Mouse (Mus musculus) neural tube, embryonic 12.5 days (tissue): Measurements from ENCODE around the gene Gtse1. TPM values are rescaled to one million over a fixed set of nuclear protein-coding genes. Genes with fewer than 3 reads are reported as not detected.

ENCODE experiments used
- ATAC-seq: fragments of 200-750 bp; cut with Nextera tagmentation; 2 replicates; pipeline ENCODE4 v1.8.0; 2017; ENCODE audit warnings: low read depth, mild to moderate bottlenecking, moderate TSS enrichment, moderate library complexity; ENCODE audit not compliant: low FRiP score
- H3K27ac ChIP-seq: fragments of 300-500 bp; sonication (generic); 2 replicates; pipeline ENCODE4 v1.5.1; 2016
- H3K27me3 ChIP-seq: fragments of 300-500 bp; sonication (generic); replicated peaks from 2 replicates; pipeline ENCODE4 v1.6.1; 2016; ENCODE audit warnings: mild to moderate bottlenecking
- H3K36me3 ChIP-seq: fragments of 300-500 bp; sonication (generic); 2 replicates; pipeline ENCODE4 v1.6.1; 2016; ENCODE audit warnings: mild to moderate bottlenecking
- H3K4me1 ChIP-seq: fragments of 300-500 bp; sonication (generic); 2 replicates; pipeline ENCODE4 v1.6.1; 2016
- H3K4me2 ChIP-seq: fragments of 300-500 bp; sonication (generic); replicated peaks from 2 replicates; pipeline ENCODE4 v1.6.1; 2016; ENCODE audit warnings: mild to moderate bottlenecking
- H3K4me3 ChIP-seq: fragments of 300-500 bp; sonication (generic); 2 replicates; pipeline ENCODE4 v1.5.1; 2016
- H3K9ac ChIP-seq: fragments of 300-500 bp; sonication (generic); 2 replicates; pipeline ENCODE4 v1.6.1; 2016; ENCODE audit warnings: mild to moderate bottlenecking
- H3K9me3 ChIP-seq: fragments of 300-500 bp; sonication (generic); 2 replicates; pipeline ENCODE4 v1.6.1; 2016; ENCODE audit warnings: mild to moderate bottlenecking
- WGBS: fragments of 180-500 bp; shearing (Covaris S2); methylation state at CpG from one replicate; pipeline ENCODE4 v1.1.7; 2016; 5-methylcytosine and 5-hydroxymethylcytosine counted together
- polyA plus RNA-seq: library from polyadenylated mRNA; unstranded; fragments of >200 nt; fragmentation: Nextera tagmentation; extraction: Ambion mirVana; gene quantifications from 2 replicates; pipeline ENCODE4 v1.2.1, GENCODE M21; 2016

Gtse1 gene
- polyA plus RNA-seq, 1 experiment from 2014 or later, result 24.1 TPM

GRCm38 (mm10) chr15:85908660-85909491 lies 49.3 kb downstream of the Gtse1 start:
- H3K36me3 ChIP-seq, result no peaks in the 10 kb centered on the region; the same call in 1 of the 2 replicates
- no peaks in the 10 kb centered on the region for H3K27me3 ChIP-seq

DNA sequence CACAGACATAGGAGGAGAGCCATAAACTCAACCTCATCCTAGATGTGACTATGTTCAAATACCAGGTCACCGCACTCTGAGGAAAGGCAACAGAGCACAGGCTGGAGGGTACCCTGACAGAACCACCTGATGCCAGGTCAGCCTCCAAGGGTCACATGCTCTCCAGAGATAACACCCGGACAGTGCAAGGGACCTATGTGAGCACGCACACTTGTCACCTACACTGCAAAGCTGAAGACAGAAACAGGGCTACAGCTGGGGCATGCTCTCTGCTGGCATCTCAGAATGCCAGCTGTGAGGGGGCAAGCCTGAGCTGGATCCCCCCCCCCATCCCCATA lies 49.9 kb downstream of the Gtse1 start:
- Histone ChIP-seq H3K27me3 (no peaks in the 10 kb centered on the region), H3K4me3 (no peak overlapping the region), H3K4me2 (no peak overlapping the region), H3K36me3 (no peaks in the 10 kb centered on the region; the same call in 1 of the 2 replicates), H3K9me3 (0 out of 2 replicates have a peak, but pooled peaks cover 3% of the 10 kb centered on the region), H3K27ac (no peak overlapping the region), H3K9ac (no peak overlapping the region), H3K4me1 (peaks cover 8% of the 10 kb centered on the region)
- WGBS, result 92% methylated on average over 3 of the region's 3 CpGs
- ATAC-seq, result no peak

More at GRCm38 (mm10) chr15:85908660-85909491, 49.3 kb downstream of the Gtse1 start:
- Histone ChIP-seq H3K4me3 (no peak overlapping the region), H3K9me3 (0 out of 2 replicates have a peak, but pooled peaks cover 3% of the 10 kb centered on the region), H3K27ac (no peak overlapping the region), H3K4me2 (no peak overlapping the region), H3K4me1 (peaks cover 8% of the 10 kb centered on the region), H3K9ac (no peak overlapping the region)
- 93% methylated on average over 7 of the region's 7 CpGs for WGBS
- ATAC-seq, result no peak

GRCm38 (mm10) chr15:85909931-85910330 lies 50.4 kb downstream of the Gtse1 start:
- no peaks in the 10 kb centered on the region for H3K27me3 ChIP-seq
- no peaks in the 10 kb centered on the region; the same call in 1 of the 2 replicates for H3K36me3 ChIP-seq
- 56% methylated on average over 10 of the region's 10 CpGs for WGBS
- no peak overlapping the region for H3K27ac ChIP-seq
- no peak overlapping the region for H3K9ac ChIP-seq
- peaks cover 8% of the 10 kb centered on the region for H3K4me1 ChIP-seq
- H3K4me2 ChIP-seq, result no peak overlapping the region
- 0 out of 2 replicates have a peak, but pooled peaks cover 3% of the 10 kb centered on the region for H3K9me3 ChIP-seq
- no peak for ATAC-seq
- H3K4me3 ChIP-seq, result no peak overlapping the region

GRCm38 (mm10) chr15:85913605-85914004 lies 54.1 kb downstream of the Gtse1 start:
- H3K4me3 ChIP-seq, result no peak overlapping the region
- peaks cover 8% of the 10 kb centered on the region for H3K4me1 ChIP-seq
- H3K9me3 ChIP-seq, result peaks cover 3% of the 10 kb centered on the region; the same call in 1 of the 2 replicates
- ATAC-seq, result no peak
- no peak overlapping the region for H3K27ac ChIP-seq
- no peaks in the 10 kb centered on the region for H3K27me3 ChIP-seq
- no peak overlapping the region for H3K4me2 ChIP-seq
- 36% methylated on average over 2 of the region's 2 CpGs for WGBS
- H3K9ac ChIP-seq, result no peak overlapping the region
- peaks cover 20% of the 10 kb centered on the region for H3K36me3 ChIP-seq

DNA sequence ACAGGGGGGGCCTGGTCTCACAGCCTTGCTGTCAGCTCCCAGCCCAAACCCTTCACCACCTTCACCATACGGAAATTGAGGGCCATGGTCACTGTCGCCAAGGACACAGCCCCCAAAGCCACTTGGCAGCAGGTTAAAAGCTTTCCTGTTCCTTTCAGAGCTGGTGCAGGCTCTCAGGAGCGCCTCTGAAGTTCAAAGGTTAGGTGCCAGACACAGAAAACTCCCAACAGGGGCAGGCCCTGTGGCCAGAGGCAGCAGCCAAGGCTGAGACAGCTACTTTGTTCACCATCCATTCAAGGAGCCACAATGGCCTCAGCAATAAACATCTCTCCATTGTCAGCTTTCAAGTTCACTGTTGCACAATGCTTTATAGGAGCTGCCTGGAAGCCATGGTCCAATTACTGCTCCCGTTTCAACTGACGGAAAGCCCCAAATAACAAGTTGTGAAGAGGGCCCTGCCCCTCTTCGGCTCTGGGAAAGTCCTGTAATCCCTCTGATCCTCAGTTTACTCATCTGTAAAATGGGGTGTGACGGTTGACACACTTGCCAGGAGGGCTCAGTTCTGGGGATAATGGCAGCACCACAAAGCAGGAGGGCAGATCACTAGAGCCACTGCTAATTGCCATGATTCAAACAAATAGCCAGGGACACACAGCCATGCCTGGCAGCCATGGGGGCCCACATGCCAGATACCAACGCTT lies 59.8 kb downstream of the Gtse1 start:
- Histone ChIP-seq H3K4me3 (no peak overlapping the region), H3K27ac (peak overlapping the region; percentile 7; the same call in 1 of the 2 replicates), H3K27me3 (0 out of 2 replicates have a peak, but pooled peaks cover 4% of the 10 kb centered on the region), H3K9ac (no peak overlapping the region), H3K9me3 (no peaks in the 10 kb centered on the region; the same call in 1 of the 2 replicates), H3K4me1 (peaks cover 17% of the 10 kb centered on the region), H3K4me2 (no peak overlapping the region), H3K36me3 (peaks cover 26% of the 10 kb centered on the region)
- ATAC-seq, result peak; percentile 43
- 22% methylated on average over 8 of the region's 8 CpGs for WGBS

DNA sequence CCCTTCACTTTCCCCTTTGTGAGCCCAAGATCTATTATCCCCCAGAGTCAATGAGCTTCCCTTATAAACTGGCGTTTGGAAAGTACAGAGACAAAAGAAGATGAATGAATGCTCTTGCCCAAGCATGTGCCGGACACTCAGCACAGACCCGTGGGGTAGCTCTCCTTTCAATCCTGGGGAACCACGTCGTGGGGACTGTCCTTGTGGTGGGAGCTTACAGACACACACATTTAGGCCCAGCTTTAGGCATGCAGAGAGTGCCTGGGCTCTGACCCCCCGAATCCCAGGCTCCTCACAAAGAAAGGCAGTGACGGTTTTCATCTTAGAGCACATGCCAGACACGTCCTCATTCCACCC lies 60.3 kb downstream of the Gtse1 start:
- H3K27me3 ChIP-seq, result 0 out of 2 replicates have a peak, but pooled peaks cover 4% of the 10 kb centered on the region
- no peak overlapping the region for H3K4me2 ChIP-seq
- H3K4me1 ChIP-seq, result peaks cover 17% of the 10 kb centered on the region
- H3K27ac ChIP-seq, result no peak overlapping the region
- peaks cover 26% of the 10 kb centered on the region for H3K36me3 ChIP-seq
- no peaks in the 10 kb centered on the region; the same call in 1 of the 2 replicates for H3K9me3 ChIP-seq
- ATAC-seq, result peak; percentile 84
- WGBS, result 29% methylated on average over 8 of the region's 8 CpGs
- H3K9ac ChIP-seq, result no peak overlapping the region
- H3K4me3 ChIP-seq, result no peak overlapping the region

GRCm38 (mm10) chr15:85921855-85922254 lies 62.3 kb downstream of the Gtse1 start:
- no peak for ATAC-seq
- H3K27me3 ChIP-seq, result 0 out of 2 replicates have a peak, but pooled peaks cover 4% of the 10 kb centered on the region
- peaks cover 17% of the 10 kb centered on the region; the same call in 1 of the 2 replicates for H3K36me3 ChIP-seq
- no peak overlapping the region for H3K4me3 ChIP-seq
- no peak overlapping the region for H3K4me2 ChIP-seq
- H3K4me1 ChIP-seq, result peaks cover 17% of the 10 kb centered on the region
- H3K9ac ChIP-seq, result no peak overlapping the region
- no peaks in the 10 kb centered on the region for H3K9me3 ChIP-seq
- 94% methylated on average over 11 of the region's 11 CpGs for WGBS
- H3K27ac ChIP-seq, result no peak overlapping the region

Other genes starting within 250 kb of the Gtse1 start
- gene Ppara, start 124.8 kb upstream of the Gtse1 start, polyA plus RNA-seq, result 1.1 and 1.5 TPM in 2 replicates
- 17.7 and 19.0 TPM in 2 replicates for gene Cdpf1, start 48.0 kb upstream of the Gtse1 start, polyA plus RNA-seq
- 0.06 TPM in 2 replicates for gene Pkdrej, start 38.0 kb upstream of the Gtse1 start, polyA plus RNA-seq
- gene Ttc38, start 27.4 kb upstream of the Gtse1 start, polyA plus RNA-seq, result 3.6 and 3.9 TPM in 2 replicates
- 43.4 and 45.8 TPM in 2 replicates for gene Trmu, start 19.6 kb downstream of the Gtse1 start, polyA plus RNA-seq
- gene Celsr1, start 174.0 kb downstream of the Gtse1 start, polyA plus RNA-seq, result 3.6 TPM in 2 replicates
- 29.9 and 33.3 TPM in 2 replicates for gene Gramd4, start 197.9 kb downstream of the Gtse1 start, polyA plus RNA-seq